Mouse (Mus musculus) MEL (cell line): ENCODE results near the gene Kcnj3. TPM values are rescaled to one million over a fixed set of nuclear protein-coding genes. Genes with fewer than 3 reads are reported as not detected.

Experiments used
- DNase-seq: peaks from one replicate; pipeline ENCODE4 v3.0.0; 2011; ENCODE audit warnings: low read depth, low spot score
- H3K27ac ChIP-seq: 2 replicates; pipeline ENCODE4 v1.5.1; 2012; ENCODE audit warnings: low read depth, mild to moderate bottlenecking, control low read depth, low read length, moderate library complexity; ENCODE audit not compliant: control insufficient read depth
- H3K27me3 ChIP-seq, 2 experiments: fragments of 150-350 bp in 1 of 2; sonication (generic) in 1 of 2; 2 replicates each; pipeline ENCODE4 v1.6.1; 2012; ENCODE audit warnings: low read length in 2 of 2, mild to moderate bottlenecking in 2 of 2, improper control_type of control experiment in 1 of 2, moderate library complexity in 1 of 2; ENCODE audit not compliant: insufficient read depth in 2 of 2, control insufficient read depth in 1 of 2
- H3K36me3 ChIP-seq, 2 experiments: 2 replicates each; pipeline ENCODE4 v1.6.1; 2012 to 2014; ENCODE audit warnings: low read length in 2 of 2, improper control_type of control experiment in 1 of 2, inconsistent platforms in 1 of 2, mild to moderate bottlenecking in 1 of 2; ENCODE audit not compliant: insufficient read depth in 2 of 2, control insufficient read depth in 1 of 2
- H3K4me1 ChIP-seq, 2 experiments: fragments of 150-350 bp in 1 of 2; sonication (generic) in 1 of 2; 2 replicates each; pipeline ENCODE4 v1.6.1; 2012; ENCODE audit warnings: low read length in 2 of 2, improper control_type of control experiment in 1 of 2, mild to moderate bottlenecking in 1 of 2; ENCODE audit not compliant: insufficient read depth in 2 of 2, control insufficient read depth in 1 of 2
- H3K4me3 ChIP-seq, 2 experiments: fragments of 150-350 bp in 1 of 2; sonication (generic) in 1 of 2; 2 replicates each; pipeline ENCODE4 v1.5.1; 2012; ENCODE audit warnings: low read depth in 2 of 2, low read length in 2 of 2, mild to moderate bottlenecking in 2 of 2, moderate library complexity in 2 of 2, control low read depth in 1 of 2, improper control_type of control experiment in 1 of 2; ENCODE audit not compliant: control insufficient read depth in 1 of 2, insufficient read depth in 1 of 2
- H3K79me2 ChIP-seq: 2 replicates; pipeline ENCODE4 v1.6.1; 2012; ENCODE audit warnings: mild to moderate bottlenecking, low read length, moderate library complexity; ENCODE audit not compliant: control insufficient read depth, poor library complexity, insufficient read depth
- H3K9ac ChIP-seq: 2 replicates; pipeline ENCODE4 v1.6.1; 2012; ENCODE audit warnings: low read depth, mild to moderate bottlenecking, control low read depth, low read length, moderate library complexity; ENCODE audit not compliant: control insufficient read depth, poor library complexity, severe bottlenecking
- H3K9me3 ChIP-seq: fragments of 150-350 bp; sonication (generic); replicated peaks from 2 replicates; pipeline ENCODE4 v1.6.1; 2012; ENCODE audit warnings: mild to moderate bottlenecking, low read length, improper control_type of control experiment, moderate library complexity; ENCODE audit not compliant: insufficient read depth
- BHLHE40 ChIP-seq: IDR thresholded peaks from 2 replicates; pipeline ENCODE4 v1.6.1; 2012; ENCODE audit warnings: low read depth, mild to moderate bottlenecking, inconsistent platforms, low read length, improper control_type of control experiment, borderline replicate concordance
- CHD2 ChIP-seq: IDR thresholded peaks from 2 replicates; pipeline ENCODE4 v1.6.1; 2011; ENCODE audit warnings: low read length, improper control_type of control experiment
- CTCF ChIP-seq, 3 experiments: IDR thresholded peaks in 2 of 3; conservative IDR thresholded peaks in 1 of 3; 2 replicates each; pipeline ENCODE4 v1.5.1; 2011 to 2012; ENCODE audit warnings: low read length in 3 of 3, low read depth in 2 of 3, mild to moderate bottlenecking in 2 of 3, improper control_type of control experiment in 1 of 3, inconsistent platforms in 1 of 3, mixed read lengths in 1 of 3, moderate library complexity in 1 of 3; ENCODE audit not compliant: control insufficient read depth in 1 of 3, insufficient read depth in 1 of 3, poor library complexity in 1 of 3, severe bottlenecking in 1 of 3
- E2F4 ChIP-seq: IDR thresholded peaks from 2 replicates; pipeline ENCODE4 v1.6.1; 2011; ENCODE audit warnings: low read depth, low read length, improper control_type of control experiment, borderline replicate concordance
- GABPA ChIP-seq: IDR thresholded peaks from 2 replicates; pipeline ENCODE4 v1.6.1; 2012; ENCODE audit warnings: low read depth, mild to moderate bottlenecking, inconsistent platforms, low read length, improper control_type of control experiment, moderate library complexity
- JUND ChIP-seq: IDR thresholded peaks from 2 replicates; pipeline ENCODE4 v1.6.1; 2011; ENCODE audit warnings: low read depth, mild to moderate bottlenecking, improper control_type of control experiment, low read length
- MAFK ChIP-seq: IDR thresholded peaks from 2 replicates; pipeline ENCODE4 v1.6.1; 2011; ENCODE audit warnings: low read depth, mild to moderate bottlenecking, low read length, improper control_type of control experiment, borderline replicate concordance
- MAX ChIP-seq: IDR thresholded peaks from 2 replicates; pipeline ENCODE4 v1.6.1; 2011; ENCODE audit warnings: low read length, improper control_type of control experiment
- MXI1 ChIP-seq: IDR thresholded peaks from 2 replicates; pipeline ENCODE4 v1.6.1; 2011; ENCODE audit warnings: mild to moderate bottlenecking, low read depth, low read length, improper control_type of control experiment
- NELFE ChIP-seq: IDR thresholded peaks from 2 replicates; pipeline ENCODE4 v1.6.1; 2011; ENCODE audit warnings: low read depth, low read length, improper control_type of control experiment
- NRF1 ChIP-seq: IDR thresholded peaks from 2 replicates; pipeline ENCODE4 v1.6.1; 2014; ENCODE audit warnings: low read depth, mild to moderate bottlenecking, inconsistent platforms, low read length, improper control_type of control experiment, moderate library complexity; ENCODE audit not compliant: poor library complexity, insufficient read depth, severe bottlenecking
- POLR2A ChIP-seq, 2 experiments: IDR thresholded peaks; 2 replicates each; pipeline ENCODE4 v1.6.1; 2011 to 2012; ENCODE audit warnings: low read length in 2 of 2, mild to moderate bottlenecking in 2 of 2, control low read depth in 1 of 2, improper control_type of control experiment in 1 of 2, low read depth in 1 of 2, moderate library complexity in 1 of 2; ENCODE audit not compliant: control insufficient read depth in 1 of 2, insufficient read depth in 1 of 2, poor library complexity in 1 of 2
- RAD21 ChIP-seq: IDR thresholded peaks from 2 replicates; pipeline ENCODE4 v1.6.1; 2011; ENCODE audit warnings: mild to moderate bottlenecking, low read depth, low read length, improper control_type of control experiment
- RCOR1 ChIP-seq: IDR thresholded peaks from 2 replicates; pipeline ENCODE4 v1.6.1; 2012; ENCODE audit warnings: low read depth, mild to moderate bottlenecking, inconsistent platforms, low read length, improper control_type of control experiment
- TAL1 ChIP-seq: IDR thresholded peaks from 2 replicates; pipeline ENCODE4 v1.6.1; 2012; ENCODE audit warnings: mild to moderate bottlenecking, inconsistent platforms, low read length, moderate library complexity, mixed read lengths
- TBP ChIP-seq: IDR thresholded peaks from 2 replicates; pipeline ENCODE4 v1.8.0; 2011; ENCODE audit warnings: low read depth, low read length, improper control_type of control experiment
- TCF12 ChIP-seq: IDR thresholded peaks from 2 replicates; pipeline ENCODE4 v1.6.1; 2014; ENCODE audit warnings: low read depth, mild to moderate bottlenecking, inconsistent platforms, low read length, improper control_type of control experiment, moderate library complexity
- UBTF ChIP-seq: IDR thresholded peaks from 2 replicates; pipeline ENCODE4 v1.6.1; 2012; ENCODE audit warnings: low read depth, mild to moderate bottlenecking, inconsistent platforms, low read length, improper control_type of control experiment, moderate library complexity, borderline replicate concordance; ENCODE audit not compliant: insufficient read depth
- USF1 ChIP-seq: IDR thresholded peaks from 2 replicates; pipeline ENCODE4 v1.6.1; 2014; ENCODE audit warnings: low read depth, mild to moderate bottlenecking, inconsistent platforms, low read length, improper control_type of control experiment, moderate library complexity
- ZC3H11A ChIP-seq: IDR thresholded peaks from 2 replicates; pipeline ENCODE4 v1.6.1; 2012; ENCODE audit warnings: low read depth, mild to moderate bottlenecking, inconsistent platforms, low read length, improper control_type of control experiment
- ZMIZ1 ChIP-seq: IDR thresholded peaks from 2 replicates; pipeline ENCODE4 v1.6.1; 2012; ENCODE audit warnings: low read depth, mild to moderate bottlenecking, inconsistent platforms, low read length, improper control_type of control experiment, moderate library complexity
- ZNF384 ChIP-seq: IDR thresholded peaks from 2 replicates; pipeline ENCODE4 v1.6.1; 2012; ENCODE audit warnings: low read depth, mild to moderate bottlenecking, inconsistent platforms, low read length, improper control_type of control experiment
- polyA plus RNA-seq, 2 experiments: library from polyadenylated mRNA; stranded (reverse) in 1 of 2; unstranded in 1 of 2; fragments of >175 nt in 1 of 2; fragments of >200 nt in 1 of 2; gene quantifications; 2 replicates each; pipeline versions ENCODE4 v1.2.1 to v1.2.4; 2012; ENCODE audit warnings: low replicate concordance in 2 of 2, low read depth in 1 of 2; ENCODE audit not compliant: insufficient read length in 2 of 2, insufficient read depth in 1 of 2, missing spikeins in 1 of 2
- total RNA-seq: library from RNA; depleted of rRNA; stranded (reverse); fragments of 300-350 nt; gene quantifications from 2 replicates; pipeline ENCODE4 v1.2.3, GENCODE M21; 2012

Gene Kcnj3
- total and polyA plus RNA-seq, 3 experiments: not detected

DNA sequence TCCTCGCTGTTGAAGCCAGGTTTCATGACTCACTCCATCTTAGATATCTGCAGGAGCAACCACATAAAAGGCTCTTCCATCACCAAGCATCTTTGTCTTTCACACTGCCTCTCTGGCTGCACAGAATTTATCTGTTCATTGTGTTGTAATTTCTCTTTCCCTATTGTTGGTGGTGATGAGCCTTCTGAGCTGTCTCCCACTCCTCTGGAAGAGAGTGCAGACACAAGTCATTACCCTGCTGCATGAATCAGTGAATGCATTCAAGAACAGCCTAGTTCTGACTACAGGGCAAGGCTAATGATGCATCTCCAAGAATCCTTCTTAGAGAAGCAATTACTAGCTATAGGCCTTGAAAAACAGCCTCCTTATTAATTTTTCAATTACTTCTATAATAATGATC is 30.5 kb upstream of the Kcnj3 start:
- Histone ChIP-seq H3K27me3 (no peaks in the 10 kb centered on the region), H3K4me3 (no peak overlapping the region), H3K36me3 (no peaks in the 10 kb centered on the region), H3K9ac (no peak overlapping the region), H3K9me3 (no peaks in the 10 kb centered on the region), H3K27ac (no peak overlapping the region), H3K79me2 (no peaks in the 10 kb centered on the region), H3K4me1 (no peaks in the 10 kb centered on the region)
- no peak for TF ChIP-seq JUND
- no peak for TF ChIP-seq TCF12
- no peak for TF ChIP-seq USF1
- TF ChIP-seq ZC3H11A: no peak
- TF ChIP-seq POLR2A (IDR thresholded peaks at IDR 0.05; ENCODE audit: control insufficient read depth in 1 of 2, insufficient read depth in 1 of 2, low read depth in 1 of 2, low read length in 2 of 2, poor library complexity in 1 of 2): no peak
- TF ChIP-seq RCOR1: no peak
- TF ChIP-seq RAD21: no peak
- TF ChIP-seq MAFK: no peak
- no peak for DNase-seq

DNA sequence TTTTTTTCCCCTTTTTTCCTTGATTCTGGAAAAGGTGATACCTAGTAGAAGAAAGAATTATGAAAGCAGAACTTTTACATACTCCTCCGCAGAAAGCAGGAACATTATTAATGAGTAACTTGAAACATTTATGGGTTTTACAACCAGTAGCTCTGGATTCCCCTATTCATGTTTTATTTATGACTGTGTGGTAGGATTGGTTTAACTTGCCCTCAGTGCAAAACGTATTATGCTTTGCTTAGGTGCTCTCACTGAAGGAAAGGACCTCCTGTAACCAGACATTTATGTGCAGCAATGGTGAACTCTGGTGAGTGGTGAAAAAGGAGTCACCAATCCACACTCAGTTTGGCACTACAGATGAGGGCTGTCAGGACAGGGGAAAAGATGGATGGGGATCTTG is 8.1 kb upstream of the Kcnj3 start:
- no peak for DNase-seq
- no peaks in the 10 kb centered on the region for H3K9me3 ChIP-seq
- no peak overlapping the region for H3K9ac ChIP-seq
- no peak overlapping the region for H3K27ac ChIP-seq
- TF ChIP-seq BHLHE40 (no peak), CHD2 (no peak), UBTF (no peak), RAD21 (no peak), GABPA (no peak), NELFE (no peak), MXI1 (no peak), E2F4 (no peak), TCF12 (no peak), CTCF (IDR thresholded peaks at IDR 0.05 in 2 of 3, conservative IDR thresholded peaks at IDR 0.05 in 1 of 3; ENCODE audit: control insufficient read depth in 1 of 3, insufficient read depth in 1 of 3, low read depth in 2 of 3, low read length in 3 of 3, poor library complexity in 1 of 3, severe bottlenecking in 1 of 3) (no peak), USF1 (no peak), NRF1 (no peak), TBP (no peak), TAL1 (no peak), MAX (no peak), JUND (no peak), ZMIZ1 (no peak), RCOR1 (no peak), ZNF384 (no peak)
- no peaks in the 10 kb centered on the region for H3K36me3 ChIP-seq
- no peaks in the 10 kb centered on the region for H3K79me2 ChIP-seq
- H3K4me3 ChIP-seq: no peak overlapping the region
- H3K27me3 ChIP-seq: no peaks in the 10 kb centered on the region
- no peaks in the 10 kb centered on the region for H3K4me1 ChIP-seq
